Mouse (Mus musculus) lung, adult 18-20 months (tissue): ENCODE data around the gene D10Jhu81e.
"Not testable (repeated sequence)": the region's sequence is repeated elsewhere in the genome, so short reads cannot be mapped to it uniquely, and the experiment has no call there.

Experiments
- DNase-seq, 2 experiments: peaks; one replicate each; pipeline ENCODE4 v3.0.0; 2022; ENCODE audit warnings: mixed read lengths in 2 of 2

The D10Jhu81e gene

GRCm38 (mm10) chr10:78129423-78129822 is 40.2 kb downstream of the D10Jhu81e start:
- DNase-seq: no peak

- no peak for DNase-seq
Observed at GRCm38 (mm10) chr10:78128647-78129046, 40.9 kb downstream of the D10Jhu81e start.

GRCm38 (mm10) chr10:78127931-78128330 is 41.7 kb downstream of the D10Jhu81e start:
- DNase-seq: no peak

GRCm38 (mm10) chr10:78127046-78127870 is 42.3 kb downstream of the D10Jhu81e start:
- no peak for DNase-seq

- no peak for DNase-seq
Observed at GRCm38 (mm10) chr10:78126311-78126710, 43.3 kb downstream of the D10Jhu81e start.

GRCm38 (mm10) chr10:78125061-78125460 is 44.5 kb downstream of the D10Jhu81e start:
- not testable (repeated sequence) for DNase-seq

GRCm38 (mm10) chr10:78124137-78124536 is 45.4 kb downstream of the D10Jhu81e start:
- not testable (repeated sequence) for DNase-seq

- no peak for DNase-seq
Observed at GRCm38 (mm10) chr10:78119422-78119821, 50.2 kb downstream of the D10Jhu81e start.

- no peak for DNase-seq
Observed at GRCm38 (mm10) chr10:78115153-78115552, 54.4 kb downstream of the D10Jhu81e start.

- no peak for DNase-seq
Observed at GRCm38 (mm10) chr10:78114521-78115092, 55.0 kb downstream of the D10Jhu81e start.
